Mouse (Mus musculus): ENCODE results near the gene Olfr744.
"Not testable (repeated sequence)": the region's sequence is repeated elsewhere in the genome, so short reads cannot be mapped to it uniquely, and the experiment has no call there.

Gene Olfr744

DNA sequence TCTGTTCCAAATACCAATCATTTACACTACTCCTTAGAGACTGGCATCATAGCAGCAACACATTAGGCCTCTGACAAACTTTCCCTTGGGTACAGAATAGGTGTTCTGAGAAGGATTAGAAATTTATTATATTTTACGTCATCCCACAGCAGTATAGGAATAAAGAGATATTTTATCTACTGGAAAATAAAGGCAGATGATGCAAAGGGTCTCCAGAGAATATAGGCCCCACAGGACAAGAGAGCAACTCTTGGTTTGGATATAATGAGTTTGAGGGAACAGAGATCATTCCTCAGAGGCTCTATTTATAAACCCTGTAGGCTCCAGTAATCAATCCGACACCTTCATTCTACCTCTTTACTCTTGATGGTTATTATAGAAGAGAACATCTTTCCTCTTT is at the start of gene Olfr744:
Gene Olfr744, plus strand, starts transcription at position 301 of the 400 bp plus-strand sequence.
- no peak for DNase-seq (ENCODE audit: low read depth, low spot score)

DNA sequence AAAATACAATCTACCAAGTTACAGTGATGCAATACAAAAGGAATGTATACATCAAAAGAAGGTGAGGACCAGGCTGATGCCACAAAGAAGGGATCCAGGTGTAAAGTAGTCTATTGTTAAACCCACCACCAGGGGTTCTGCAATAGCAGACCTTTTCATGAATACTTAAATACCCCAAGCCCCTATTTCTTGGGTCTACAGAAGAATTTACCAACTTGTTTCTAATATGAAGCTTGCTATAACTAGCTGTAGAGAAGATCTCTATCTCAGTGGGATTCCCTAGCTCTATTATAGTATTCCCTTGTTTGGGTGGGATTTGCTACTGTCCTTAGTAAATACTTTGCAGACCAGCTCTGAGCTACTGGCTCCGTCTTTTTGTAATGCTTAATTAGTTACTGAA is 41.6 kb upstream of the Olfr744 start:
- DNase-seq (ENCODE audit: low read depth, low spot score), result not testable (repeated sequence)

DNA sequence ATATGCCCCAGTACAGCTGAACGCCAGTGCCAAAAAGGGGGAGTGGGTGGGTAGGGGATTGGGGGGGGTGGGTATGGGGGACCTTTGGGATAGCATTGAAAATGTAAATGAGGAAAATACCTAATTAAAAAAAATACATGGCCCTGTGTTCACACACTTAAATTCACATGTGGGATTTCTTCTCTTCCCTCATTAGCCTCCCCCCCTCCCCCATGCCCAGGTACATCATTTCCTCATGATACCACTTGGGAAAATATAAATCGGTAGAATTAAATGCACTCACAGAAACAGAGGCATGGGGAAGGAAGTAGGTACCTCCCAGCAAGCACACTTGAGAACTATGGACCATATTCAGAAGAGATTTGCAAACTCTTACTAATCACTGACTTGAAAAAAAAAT is 24.4 kb downstream of the Olfr744 start, which contains the start of gene Olfr745:
Gene Olfr745, plus strand, starts transcription at position 301 of the 400 bp plus-strand sequence.
- no peak for DNase-seq (ENCODE audit: low read depth, low spot score)

DNA sequence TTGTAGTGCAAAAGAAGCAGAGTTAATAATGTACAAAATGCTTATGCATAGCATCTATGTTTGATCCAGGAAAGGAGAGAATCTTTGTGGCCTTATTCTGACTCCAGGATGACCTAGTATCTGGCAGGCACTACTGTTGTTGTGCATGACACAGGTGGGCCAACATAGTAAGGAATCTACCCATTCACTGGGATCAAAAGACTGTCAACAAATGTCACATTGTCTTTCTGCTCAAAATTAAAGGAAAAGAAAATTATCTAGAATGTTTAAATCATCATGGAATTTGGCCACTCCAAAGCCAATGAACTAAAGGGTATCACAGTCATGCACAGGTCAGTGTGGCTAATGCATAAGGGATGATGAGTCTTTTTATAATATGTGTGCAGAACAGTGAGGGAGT is 32.1 kb downstream of the Olfr744 start, which contains the start of gene Olfr746:
Gene Olfr746, plus strand, starts transcription at position 301 of the 400 bp plus-strand sequence.
- no peak for DNase-seq (ENCODE audit: low read depth, low spot score)
